Mouse (Mus musculus): ENCODE measurements at regions not wholly inside any gene's neighbourhood (a gene's known extent, or its start where the extent isn't known, plus 50 kb on each side); places are given as distances from the start of the nearest gene placed in this dataset.

GRCm38 (mm10) chr9:56547291-56547977, 129.0 kb downstream of the Hmg20a start:
- Histone ChIP-seq H3K9ac (ENCODE audit: low read depth, low read length) (no peak overlapping the region), H3K4me2 (ENCODE audit: low read depth, low read length) (no peak overlapping the region), H3K9me3 (ENCODE audit: control insufficient read depth, low read length) (no peaks in the 10 kb centered on the region), H3K27me3 (replicated peaks; ENCODE audit: control insufficient read depth, insufficient read depth, low read length) (no peaks in the 10 kb centered on the region), H3K4me1 (ENCODE audit: control insufficient read depth, insufficient read depth, low read length) (peaks cover 2% of the 10 kb centered on the region; the same call in 1 of the 2 replicates), H3K27ac (ENCODE audit: low read length) (no peak overlapping the region), H3K36me3 (ENCODE audit: control insufficient read depth, insufficient read depth, low read length) (no peaks in the 10 kb centered on the region), H3K4me3 (ENCODE audit: low read length) (no peak overlapping the region)
- WGBS, result 72% methylated on average over 9 of the region's 9 CpGs
- ATAC-seq, result no peak

- 47% methylated on average over 8 of the region's 8 CpGs for WGBS
- H3K27ac ChIP-seq (ENCODE audit: low read length), result no peak overlapping the region
- ATAC-seq, result no peak
Measured at GRCm38 (mm10) chr9:56549774-56550173, 131.4 kb downstream of the Hmg20a start.

DNA sequence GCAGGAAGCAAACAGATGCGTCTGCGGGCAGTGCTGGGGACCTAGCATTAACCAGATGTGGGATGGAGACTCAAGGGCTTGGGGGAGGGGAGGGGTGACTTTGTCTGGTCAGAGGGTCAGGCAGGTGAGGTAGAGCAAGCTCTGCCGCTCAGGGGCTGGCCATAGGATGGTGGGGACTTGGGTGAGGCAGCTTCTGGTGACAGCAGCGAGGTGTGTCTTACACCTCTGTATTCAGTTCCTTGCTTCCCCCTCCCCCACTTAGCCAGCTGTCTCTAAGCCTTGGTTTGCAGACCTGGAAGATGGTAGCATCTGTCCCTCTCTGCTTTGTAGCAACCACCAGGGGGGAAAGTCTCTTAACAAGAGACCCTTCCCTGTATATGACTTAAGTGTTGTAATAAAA, 131.8 kb downstream of the Hmg20a start:
- no peak for ATAC-seq
- Histone ChIP-seq H3K9ac (ENCODE audit: low read depth, low read length) (no peak overlapping the region), H3K4me1 (ENCODE audit: control insufficient read depth, insufficient read depth, low read length) (peaks cover 4% of the 10 kb centered on the region), H3K27me3 (replicated peaks; ENCODE audit: control insufficient read depth, insufficient read depth, low read length) (no peaks in the 10 kb centered on the region), H3K27ac (ENCODE audit: low read length) (no peak overlapping the region), H3K4me2 (ENCODE audit: low read depth, low read length) (no peak overlapping the region), H3K9me3 (ENCODE audit: control insufficient read depth, low read length) (no peaks in the 10 kb centered on the region), H3K4me3 (ENCODE audit: low read length) (no peak overlapping the region), H3K36me3 (ENCODE audit: control insufficient read depth, insufficient read depth, low read length) (no peaks in the 10 kb centered on the region)
- 39% methylated on average over 4 of the region's 4 CpGs for WGBS

More at GRCm38 (mm10) chr9:56549774-56550173, 131.4 kb downstream of the Hmg20a start:
- Histone ChIP-seq H3K4me1 (ENCODE audit: control insufficient read depth, insufficient read depth, low read length) (peaks cover 4% of the 10 kb centered on the region), H3K4me2 (ENCODE audit: low read depth, low read length) (no peak overlapping the region), H3K27me3 (replicated peaks; ENCODE audit: control insufficient read depth, insufficient read depth, low read length) (no peaks in the 10 kb centered on the region), H3K9ac (ENCODE audit: low read depth, low read length) (no peak overlapping the region), H3K4me3 (ENCODE audit: low read length) (no peak overlapping the region), H3K36me3 (ENCODE audit: control insufficient read depth, insufficient read depth, low read length) (no peaks in the 10 kb centered on the region), H3K9me3 (ENCODE audit: control insufficient read depth, low read length) (no peaks in the 10 kb centered on the region)

GRCm38 (mm10) chr9:56551376-56552186, 133.2 kb downstream of the Hmg20a start:
- WGBS, result 65% methylated on average over 11 of the region's 11 CpGs
- Histone ChIP-seq H3K36me3 (ENCODE audit: control insufficient read depth, insufficient read depth, low read length) (no peaks in the 10 kb centered on the region), H3K9ac (ENCODE audit: low read depth, low read length) (no peak overlapping the region), H3K4me2 (ENCODE audit: low read depth, low read length) (no peak overlapping the region), H3K4me3 (ENCODE audit: low read length) (no peak overlapping the region), H3K27ac (ENCODE audit: low read length) (no peak overlapping the region), H3K4me1 (ENCODE audit: control insufficient read depth, insufficient read depth, low read length) (peaks cover 4% of the 10 kb centered on the region), H3K27me3 (replicated peaks; ENCODE audit: control insufficient read depth, insufficient read depth, low read length) (no peaks in the 10 kb centered on the region), H3K9me3 (ENCODE audit: control insufficient read depth, low read length) (no peaks in the 10 kb centered on the region)
- ATAC-seq, result no peak

GRCm38 (mm10) chr9:56552187-56552686, 133.8 kb downstream of the Hmg20a start:
- no peak overlapping the region for H3K4me3 ChIP-seq (ENCODE audit: low read length)
- H3K36me3 ChIP-seq (ENCODE audit: control insufficient read depth, insufficient read depth, low read length), result no peaks in the 10 kb centered on the region
- no peak overlapping the region for H3K9ac ChIP-seq (ENCODE audit: low read depth, low read length)
- no peak overlapping the region for H3K27ac ChIP-seq (ENCODE audit: low read length)
- no peaks in the 10 kb centered on the region for H3K27me3 ChIP-seq (replicated peaks; ENCODE audit: control insufficient read depth, insufficient read depth, low read length)
- no peak for ATAC-seq
- peaks cover 4% of the 10 kb centered on the region for H3K4me1 ChIP-seq (ENCODE audit: control insufficient read depth, insufficient read depth, low read length)
- 63% methylated on average over 6 of the region's 6 CpGs for WGBS
- H3K9me3 ChIP-seq (ENCODE audit: control insufficient read depth, low read length), result no peaks in the 10 kb centered on the region
- H3K4me2 ChIP-seq (ENCODE audit: low read depth, low read length), result no peak overlapping the region

DNA sequence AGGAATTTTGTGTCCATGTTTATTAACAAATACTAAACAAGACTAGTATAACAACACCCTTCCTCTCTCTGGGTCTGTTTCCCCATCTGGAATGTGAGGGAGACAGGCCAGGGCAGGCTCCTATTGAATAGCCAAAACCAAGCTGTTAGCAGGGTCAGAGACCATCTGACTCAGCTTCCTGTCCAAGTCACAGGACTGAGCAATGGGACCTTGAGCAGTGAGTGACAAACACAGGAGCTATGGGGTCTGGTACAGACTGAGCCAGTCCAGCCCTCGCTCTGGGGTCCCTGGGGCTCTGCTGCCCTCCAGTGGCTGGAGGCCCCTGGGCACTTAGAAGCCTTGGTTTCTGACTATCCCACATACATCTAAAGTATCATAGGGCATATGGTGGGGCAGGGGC, 134.4 kb downstream of the Hmg20a start:
- Histone ChIP-seq H3K9ac (ENCODE audit: low read depth, low read length) (no peak overlapping the region), H3K36me3 (ENCODE audit: control insufficient read depth, insufficient read depth, low read length) (no peaks in the 10 kb centered on the region), H3K9me3 (ENCODE audit: control insufficient read depth, low read length) (no peaks in the 10 kb centered on the region), H3K27ac (ENCODE audit: low read length) (no peak overlapping the region), H3K4me3 (ENCODE audit: low read length) (no peak overlapping the region), H3K27me3 (replicated peaks; ENCODE audit: control insufficient read depth, insufficient read depth, low read length) (no peaks in the 10 kb centered on the region), H3K4me1 (ENCODE audit: control insufficient read depth, insufficient read depth, low read length) (peaks cover 4% of the 10 kb centered on the region; the same call in 1 of the 2 replicates), H3K4me2 (ENCODE audit: low read depth, low read length) (no peak overlapping the region)
- WGBS, result 16% methylated on average over 1 of the region's 1 CpGs
- peak; percentile 79 for ATAC-seq

GRCm38 (mm10) chr9:56553626-56554025, 135.2 kb downstream of the Hmg20a start:
- no peak overlapping the region for H3K27ac ChIP-seq (ENCODE audit: low read length)
- peaks cover 4% of the 10 kb centered on the region; the same call in 1 of the 2 replicates for H3K4me1 ChIP-seq (ENCODE audit: control insufficient read depth, insufficient read depth, low read length)
- H3K36me3 ChIP-seq (ENCODE audit: control insufficient read depth, insufficient read depth, low read length), result no peaks in the 10 kb centered on the region
- H3K27me3 ChIP-seq (replicated peaks; ENCODE audit: control insufficient read depth, insufficient read depth, low read length), result no peaks in the 10 kb centered on the region
- no peak for ATAC-seq
- no peak overlapping the region for H3K9ac ChIP-seq (ENCODE audit: low read depth, low read length)
- no peak overlapping the region for H3K4me3 ChIP-seq (ENCODE audit: low read length)
- 62% methylated on average over 13 of the region's 13 CpGs for WGBS
- no peak overlapping the region for H3K4me2 ChIP-seq (ENCODE audit: low read depth, low read length)
- H3K9me3 ChIP-seq (ENCODE audit: control insufficient read depth, low read length), result no peaks in the 10 kb centered on the region

DNA sequence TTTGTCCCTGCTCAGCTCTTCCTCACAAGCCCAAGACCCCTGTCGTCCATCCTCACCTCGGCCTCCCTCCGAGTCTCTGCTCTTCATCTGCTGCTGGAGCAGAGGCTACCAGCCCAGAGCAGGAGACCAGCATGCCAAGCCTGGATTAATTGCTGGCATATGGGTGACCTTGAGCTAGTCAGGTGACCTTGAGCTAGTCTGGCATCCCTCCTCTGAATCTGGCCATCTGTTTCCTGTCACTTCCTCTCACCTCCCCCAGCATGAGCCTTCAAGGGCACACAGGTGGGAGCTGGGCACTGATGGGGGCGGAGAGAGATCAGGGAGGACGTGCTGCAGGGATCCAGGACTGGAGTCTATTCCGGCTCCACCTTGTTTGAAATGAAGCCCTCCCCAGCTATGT, 135.7 kb downstream of the Hmg20a start:
- H3K36me3 ChIP-seq (ENCODE audit: control insufficient read depth, insufficient read depth, low read length), result no peaks in the 10 kb centered on the region
- H3K27ac ChIP-seq (ENCODE audit: low read length), result no peak overlapping the region
- peaks cover 4% of the 10 kb centered on the region; the same call in 1 of the 2 replicates for H3K4me1 ChIP-seq (ENCODE audit: control insufficient read depth, insufficient read depth, low read length)
- no peaks in the 10 kb centered on the region for H3K27me3 ChIP-seq (replicated peaks; ENCODE audit: control insufficient read depth, insufficient read depth, low read length)
- 59% methylated on average over 6 of the region's 6 CpGs for WGBS
- no peak overlapping the region for H3K9ac ChIP-seq (ENCODE audit: low read depth, low read length)
- ATAC-seq, result no peak
- H3K4me3 ChIP-seq (ENCODE audit: low read length), result no peak overlapping the region
- H3K4me2 ChIP-seq (ENCODE audit: low read depth, low read length), result no peak overlapping the region
- no peaks in the 10 kb centered on the region for H3K9me3 ChIP-seq (ENCODE audit: control insufficient read depth, low read length)

- no peak overlapping the region for H3K9ac ChIP-seq (ENCODE audit: low read depth, low read length)
- no peaks in the 10 kb centered on the region for H3K27me3 ChIP-seq (replicated peaks; ENCODE audit: control insufficient read depth, insufficient read depth, low read length)
- H3K36me3 ChIP-seq (ENCODE audit: control insufficient read depth, insufficient read depth, low read length), result no peaks in the 10 kb centered on the region
- 21% methylated on average over 2 of the region's 2 CpGs for WGBS
- no peak for ATAC-seq
- no peaks in the 10 kb centered on the region for H3K9me3 ChIP-seq (ENCODE audit: control insufficient read depth, low read length)
- peaks cover 14% of the 10 kb centered on the region for H3K4me1 ChIP-seq (ENCODE audit: control insufficient read depth, insufficient read depth, low read length)
- H3K4me3 ChIP-seq (ENCODE audit: low read length), result no peak overlapping the region
- H3K4me2 ChIP-seq (ENCODE audit: low read depth, low read length), result no peak overlapping the region
- no peak overlapping the region for H3K27ac ChIP-seq (ENCODE audit: low read length)
Measured at GRCm38 (mm10) chr9:56559618-56560144, 141.3 kb downstream of the Hmg20a start.

All from intestine, embryonic 16.5 days (tissue).